Mouse (Mus musculus): ENCODE data around the gene Gpm6b. TPM values are rescaled to one million over a fixed set of nuclear protein-coding genes. Genes with fewer than 3 reads are reported as not detected.

Gene Gpm6b
- polyA plus RNA-seq, 1 experiment from 2014 or later: 5.1 TPM

- Histone ChIP-seq H3K4me3 (ENCODE audit: low read depth, low read length) (no peak overlapping the region), H3K27me3 (replicated peaks; ENCODE audit: control insufficient read depth, insufficient read depth, low read length) (peaks cover 19% of the 10 kb centered on the region), H3K27ac (ENCODE audit: low read depth, low read length) (no peak overlapping the region), H3K9ac (ENCODE audit: low read depth, low read length) (no peak overlapping the region), H3K36me3 (ENCODE audit: control insufficient read depth, insufficient read depth, low read length) (no peaks in the 10 kb centered on the region), H3K9me3 (ENCODE audit: control insufficient read depth, low read length) (no peaks in the 10 kb centered on the region), H3K4me1 (replicated peaks; ENCODE audit: control insufficient read depth, insufficient read depth, low read length) (no peaks in the 10 kb centered on the region), H3K4me2 (no peak overlapping the region)
- WGBS: 68% methylated on average over 9 of the region's 9 CpGs
- ATAC-seq (replicated peaks; ENCODE audit: low FRiP score) (no peak), DNase-seq (ENCODE audit: low spot score) (no peak)
Measured at GRCm38 (mm10) chrX:166286760-166287483, 48.2 kb downstream of the Gpm6b start.

- H3K27me3 ChIP-seq (replicated peaks; ENCODE audit: control insufficient read depth, insufficient read depth, low read length): peaks cover 16% of the 10 kb centered on the region
- WGBS: 52% methylated on average over 3 of the region's 3 CpGs
- H3K4me3 ChIP-seq (ENCODE audit: low read depth, low read length): no peak overlapping the region
- no peaks in the 10 kb centered on the region for H3K9me3 ChIP-seq (ENCODE audit: control insufficient read depth, low read length)
- H3K9ac ChIP-seq (ENCODE audit: low read depth, low read length): no peak overlapping the region
- no peaks in the 10 kb centered on the region for H3K4me1 ChIP-seq (replicated peaks; ENCODE audit: control insufficient read depth, insufficient read depth, low read length)
- H3K4me2 ChIP-seq: no peak overlapping the region
- ATAC-seq (replicated peaks; ENCODE audit: low FRiP score): no peak
- no peaks in the 10 kb centered on the region for H3K36me3 ChIP-seq (ENCODE audit: control insufficient read depth, insufficient read depth, low read length)
- no peak overlapping the region for H3K27ac ChIP-seq (ENCODE audit: low read depth, low read length)
- DNase-seq (ENCODE audit: low spot score): no peak
Measured at GRCm38 (mm10) chrX:166291266-166291665, 52.6 kb downstream of the Gpm6b start.

GRCm38 (mm10) chrX:166293465-166293864 is 54.8 kb downstream of the Gpm6b start:
- H3K4me3 ChIP-seq (ENCODE audit: low read depth, low read length): no peak overlapping the region
- H3K9me3 ChIP-seq (ENCODE audit: control insufficient read depth, low read length): no peaks in the 10 kb centered on the region
- DNase-seq (ENCODE audit: low spot score) (no peak), ATAC-seq (replicated peaks; ENCODE audit: low FRiP score) (no peak)
- H3K9ac ChIP-seq (ENCODE audit: low read depth, low read length): no peak overlapping the region
- no peaks in the 10 kb centered on the region for H3K36me3 ChIP-seq (ENCODE audit: control insufficient read depth, insufficient read depth, low read length)
- peaks cover 8% of the 10 kb centered on the region; the same call in 1 of the 2 replicates for H3K27me3 ChIP-seq (replicated peaks; ENCODE audit: control insufficient read depth, insufficient read depth, low read length)
- no peaks in the 10 kb centered on the region for H3K4me1 ChIP-seq (replicated peaks; ENCODE audit: control insufficient read depth, insufficient read depth, low read length)
- no peak overlapping the region for H3K27ac ChIP-seq (ENCODE audit: low read depth, low read length)
- WGBS: 82% methylated on average over 3 of the region's 3 CpGs
- no peak overlapping the region for H3K4me2 ChIP-seq

GRCm38 (mm10) chrX:166302791-166303190 is 64.1 kb downstream of the Gpm6b start:
- Histone ChIP-seq H3K27ac (ENCODE audit: low read depth, low read length) (no peak overlapping the region), H3K4me3 (ENCODE audit: low read depth, low read length) (no peak overlapping the region), H3K4me1 (replicated peaks; ENCODE audit: control insufficient read depth, insufficient read depth, low read length) (no peaks in the 10 kb centered on the region), H3K27me3 (replicated peaks; ENCODE audit: control insufficient read depth, insufficient read depth, low read length) (peaks cover 2% of the 10 kb centered on the region; the same call in 1 of the 2 replicates), H3K36me3 (ENCODE audit: control insufficient read depth, insufficient read depth, low read length) (no peaks in the 10 kb centered on the region), H3K4me2 (no peak overlapping the region), H3K9ac (ENCODE audit: low read depth, low read length) (no peak overlapping the region), H3K9me3 (ENCODE audit: control insufficient read depth, low read length) (no peaks in the 10 kb centered on the region)
- DNase-seq (ENCODE audit: low spot score) (no peak), ATAC-seq (replicated peaks; ENCODE audit: low FRiP score) (no peak)
- 63% methylated on average over 2 of the region's 2 CpGs for WGBS

- H3K27me3 ChIP-seq (replicated peaks; ENCODE audit: control insufficient read depth, insufficient read depth, low read length): peaks cover 2% of the 10 kb centered on the region; the same call in 1 of the 2 replicates
- ATAC-seq (replicated peaks; ENCODE audit: low FRiP score) (no peak), DNase-seq (ENCODE audit: low spot score) (no peak)
- no peaks in the 10 kb centered on the region for H3K9me3 ChIP-seq (ENCODE audit: control insufficient read depth, low read length)
- H3K9ac ChIP-seq (ENCODE audit: low read depth, low read length): no peak overlapping the region
- H3K27ac ChIP-seq (ENCODE audit: low read depth, low read length): no peak overlapping the region
- 69% methylated on average over 2 of the region's 2 CpGs for WGBS
- H3K4me2 ChIP-seq: no peak overlapping the region
- no peaks in the 10 kb centered on the region for H3K36me3 ChIP-seq (ENCODE audit: control insufficient read depth, insufficient read depth, low read length)
- H3K4me3 ChIP-seq (ENCODE audit: low read depth, low read length): no peak overlapping the region
- H3K4me1 ChIP-seq (replicated peaks; ENCODE audit: control insufficient read depth, insufficient read depth, low read length): no peaks in the 10 kb centered on the region
Measured at GRCm38 (mm10) chrX:166304355-166304754, 65.6 kb downstream of the Gpm6b start.

- 78% methylated on average over 7 of the region's 7 CpGs for WGBS
- no peak overlapping the region for H3K4me3 ChIP-seq (ENCODE audit: low read depth, low read length)
- H3K36me3 ChIP-seq (ENCODE audit: control insufficient read depth, insufficient read depth, low read length): no peaks in the 10 kb centered on the region
- peaks cover 2% of the 10 kb centered on the region; the same call in 1 of the 2 replicates for H3K27me3 ChIP-seq (replicated peaks; ENCODE audit: control insufficient read depth, insufficient read depth, low read length)
- H3K27ac ChIP-seq (ENCODE audit: low read depth, low read length): no peak overlapping the region
- ATAC-seq (replicated peaks; ENCODE audit: low FRiP score) (no peak), DNase-seq (ENCODE audit: low spot score) (no peak)
- H3K9me3 ChIP-seq (ENCODE audit: control insufficient read depth, low read length): no peaks in the 10 kb centered on the region
- H3K9ac ChIP-seq (ENCODE audit: low read depth, low read length): no peak overlapping the region
- no peaks in the 10 kb centered on the region for H3K4me1 ChIP-seq (replicated peaks; ENCODE audit: control insufficient read depth, insufficient read depth, low read length)
- H3K4me2 ChIP-seq: no peak overlapping the region
Measured at GRCm38 (mm10) chrX:166307437-166308222, 68.9 kb downstream of the Gpm6b start.

GRCm38 (mm10) chrX:166308798-166309197 is 70.1 kb downstream of the Gpm6b start:
- H3K9ac ChIP-seq (ENCODE audit: low read depth, low read length): no peak overlapping the region
- no peak overlapping the region for H3K4me3 ChIP-seq (ENCODE audit: low read depth, low read length)
- no peaks in the 10 kb centered on the region for H3K4me1 ChIP-seq (replicated peaks; ENCODE audit: control insufficient read depth, insufficient read depth, low read length)
- H3K27me3 ChIP-seq (replicated peaks; ENCODE audit: control insufficient read depth, insufficient read depth, low read length): peaks cover 2% of the 10 kb centered on the region; the same call in 1 of the 2 replicates
- no peaks in the 10 kb centered on the region for H3K36me3 ChIP-seq (ENCODE audit: control insufficient read depth, insufficient read depth, low read length)
- H3K27ac ChIP-seq (ENCODE audit: low read depth, low read length): no peak overlapping the region
- ATAC-seq (replicated peaks; ENCODE audit: low FRiP score) (no peak), DNase-seq (ENCODE audit: low spot score) (no peak)
- no peaks in the 10 kb centered on the region for H3K9me3 ChIP-seq (ENCODE audit: control insufficient read depth, low read length)
- WGBS: 38% methylated on average over 1 of the region's 1 CpGs
- no peak overlapping the region for H3K4me2 ChIP-seq

GRCm38 (mm10) chrX:166315251-166315650 is 76.5 kb downstream of the Gpm6b start:
- Histone ChIP-seq H3K27ac (ENCODE audit: low read depth, low read length) (no peak overlapping the region), H3K36me3 (ENCODE audit: control insufficient read depth, insufficient read depth, low read length) (no peaks in the 10 kb centered on the region), H3K27me3 (replicated peaks; ENCODE audit: control insufficient read depth, insufficient read depth, low read length) (no peaks in the 10 kb centered on the region; the same call in 1 of the 2 replicates), H3K4me2 (no peak overlapping the region), H3K9me3 (ENCODE audit: control insufficient read depth, low read length) (no peaks in the 10 kb centered on the region), H3K9ac (ENCODE audit: low read depth, low read length) (no peak overlapping the region), H3K4me1 (replicated peaks; ENCODE audit: control insufficient read depth, insufficient read depth, low read length) (no peaks in the 10 kb centered on the region), H3K4me3 (ENCODE audit: low read depth, low read length) (no peak overlapping the region)
- no peak for DNase-seq (ENCODE audit: low spot score)
- 59% methylated on average over 1 of the region's 1 CpGs for WGBS
- no peak for ATAC-seq (replicated peaks; ENCODE audit: low FRiP score)

All from liver, embryonic 11.5 days (tissue).